Mouse (Mus musculus) gonadal fat pad, adult 2 months (tissue): ENCODE data around the gene Clock. TPM values are rescaled to one million over a fixed set of nuclear protein-coding genes. Genes with fewer than 3 reads are reported as not detected.

Experiments
- DNase-seq: peaks from one replicate; pipeline ENCODE4 v3.0.0-alpha.2; 2012; ENCODE audit warnings: low read depth
- polyA plus RNA-seq: library from polyadenylated mRNA; depleted of rRNA; stranded (reverse); fragments of >200 nt; gene quantifications from 2 replicates; pipeline ENCODE4 v1.2.3, GENCODE M21; 2012; rRNA removed

Gene Clock
- polyA plus RNA-seq, 1 experiment = 25.3 TPM

DNA sequence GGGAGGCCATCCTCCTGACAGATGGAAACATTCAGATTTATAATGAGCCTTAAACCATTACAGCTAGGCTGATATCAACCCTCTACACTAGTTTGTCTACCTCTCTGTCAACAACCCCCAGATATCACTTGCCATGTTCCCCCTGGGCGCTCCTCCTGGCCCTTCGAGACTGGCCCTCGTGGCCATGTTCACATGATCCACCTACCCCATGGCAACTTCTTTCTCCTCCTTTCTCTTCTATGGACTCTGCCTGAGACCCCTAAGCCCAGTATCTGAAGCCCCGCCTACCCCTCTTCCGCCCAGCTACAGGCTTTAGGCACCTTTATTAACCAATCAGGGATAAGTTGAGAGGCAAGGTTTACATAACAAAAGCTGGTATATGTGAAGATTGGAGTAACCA lies 124.8 kb downstream of the Clock start:
- no peak for DNase-seq

DNA sequence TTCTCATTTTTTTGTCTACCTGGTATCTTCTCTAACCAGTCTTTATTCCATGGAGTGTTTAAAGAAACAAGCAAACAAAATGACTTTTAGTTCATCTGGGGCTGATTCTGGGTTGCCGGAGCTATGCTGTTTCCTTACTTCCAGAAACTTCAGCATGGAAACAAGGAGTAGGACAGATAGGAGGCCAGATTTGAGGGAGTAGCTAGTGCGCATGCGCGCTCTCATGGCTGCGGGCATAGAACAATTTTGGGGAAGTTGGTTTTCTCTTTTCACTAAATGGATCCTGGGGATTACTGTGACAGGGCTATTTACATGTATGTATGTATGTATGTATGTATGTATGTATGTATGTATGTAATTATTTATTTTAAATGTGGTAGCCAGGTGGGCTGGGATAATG lies 125.4 kb downstream of the Clock start:
- DNase-seq = no peak

DNA sequence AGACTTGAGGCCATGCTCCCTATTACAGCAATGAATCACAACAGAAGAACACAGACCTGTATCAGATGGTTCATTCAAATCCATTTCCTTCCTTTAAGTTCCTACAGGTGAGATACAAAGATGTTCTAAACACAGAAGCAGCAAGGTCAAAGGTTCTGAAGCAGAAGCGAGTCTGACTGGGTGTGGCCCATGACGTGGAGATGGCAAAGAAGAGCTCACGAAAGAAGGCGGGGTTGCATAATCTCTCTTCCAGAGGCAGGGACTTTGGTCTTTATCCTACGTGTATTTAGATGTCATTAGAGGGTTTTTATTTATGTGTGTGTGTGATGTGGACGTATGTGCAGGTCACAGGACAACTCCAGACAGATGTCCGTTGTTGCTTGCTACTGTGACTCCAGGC lies 126.9 kb downstream of the Clock start:
- no peak for DNase-seq

DNA sequence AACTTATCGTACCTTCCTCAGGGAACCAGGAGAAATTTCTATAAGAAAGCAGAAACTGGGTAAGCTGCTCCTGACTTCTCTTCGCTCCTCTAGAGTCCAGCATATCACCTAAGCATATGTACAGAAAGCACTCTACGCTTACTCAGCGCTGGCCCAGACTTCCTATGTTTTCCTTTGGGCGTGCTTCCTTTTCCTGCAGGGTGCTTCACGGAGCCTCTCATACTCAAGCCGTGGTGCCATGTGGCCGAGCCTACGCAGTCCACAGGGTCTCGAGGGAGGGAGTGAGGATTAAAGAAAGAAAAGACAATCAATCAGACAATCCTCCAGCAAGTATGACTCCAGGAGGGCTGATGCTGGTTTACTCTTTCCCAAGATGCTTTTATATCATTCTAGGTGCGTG lies 127.8 kb downstream of the Clock start:
- no peak for DNase-seq

DNA sequence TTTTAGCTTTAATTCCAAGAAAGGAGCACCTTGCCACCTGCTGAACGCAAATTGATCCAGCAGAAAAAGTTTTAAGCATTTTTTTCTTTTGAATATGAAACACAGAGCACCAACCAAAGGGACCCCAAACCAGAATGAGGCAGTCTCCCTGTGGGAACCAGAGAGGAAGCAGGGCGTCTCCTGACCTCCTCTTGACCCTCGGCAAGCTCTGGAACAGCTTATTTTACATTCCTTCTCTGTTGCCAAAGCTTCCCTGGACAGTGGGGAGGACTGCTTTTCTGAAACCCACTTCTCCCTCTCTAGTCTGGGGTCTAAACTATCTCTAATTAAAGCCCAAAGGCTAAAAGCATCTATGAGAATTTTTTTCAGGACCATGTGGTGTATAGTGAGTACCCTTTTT lies 128.2 kb downstream of the Clock start:
- DNase-seq = no peak

- DNase-seq = no peak
Observed at GRCm38 (mm10) chr5:76175051-76175450, 129.5 kb downstream of the Clock start.

DNA sequence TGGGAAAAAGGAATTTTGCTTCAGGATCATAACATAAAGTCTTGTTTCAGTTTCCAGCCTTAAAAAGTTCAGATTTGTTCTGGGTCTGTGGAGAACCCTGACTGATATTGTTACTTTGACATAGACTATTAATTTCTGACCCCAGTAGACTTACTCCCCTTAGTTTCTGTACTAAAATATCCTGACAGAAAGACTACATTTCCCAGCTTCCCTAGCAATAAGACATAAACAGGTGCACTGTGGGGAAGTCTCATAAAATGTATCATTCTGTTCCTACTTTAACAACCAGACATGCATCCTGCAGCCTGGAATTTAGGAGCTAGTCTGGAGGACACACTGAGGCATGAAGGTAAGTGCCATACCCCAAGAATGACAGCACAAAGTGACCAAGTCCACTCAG lies 133.6 kb downstream of the Clock start:
- no peak for DNase-seq

DNA sequence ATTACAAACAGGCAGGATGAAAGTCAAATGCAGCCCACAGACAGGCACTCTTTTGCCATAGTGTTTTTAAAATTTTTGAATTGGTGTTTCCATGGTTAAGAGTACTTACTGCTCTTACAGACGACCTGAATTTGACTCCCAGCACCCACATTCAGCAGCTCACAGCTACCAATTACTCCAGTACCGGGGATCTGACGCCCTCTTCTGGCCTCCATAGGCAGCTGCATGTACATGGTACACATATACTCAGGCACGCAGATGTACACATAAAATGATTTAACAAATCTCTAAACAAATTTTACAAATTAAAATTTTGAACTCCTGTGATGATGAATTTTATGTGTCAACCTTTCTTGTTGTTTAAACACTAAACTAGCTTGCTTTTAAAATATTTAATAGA lies 134.1 kb downstream of the Clock start:
- no peak for DNase-seq

GRCm38 (mm10) chr5:76164827-76165226 lies 139.8 kb downstream of the Clock start:
- DNase-seq = no peak

GRCm38 (mm10) chr5:76163828-76164390 lies 140.7 kb downstream of the Clock start:
- no peak for DNase-seq

GRCm38 (mm10) chr5:76162926-76163325 lies 141.7 kb downstream of the Clock start:
- no peak for DNase-seq

- DNase-seq = no peak
Observed at GRCm38 (mm10) chr5:76161491-76161890, 143.1 kb downstream of the Clock start.

DNA sequence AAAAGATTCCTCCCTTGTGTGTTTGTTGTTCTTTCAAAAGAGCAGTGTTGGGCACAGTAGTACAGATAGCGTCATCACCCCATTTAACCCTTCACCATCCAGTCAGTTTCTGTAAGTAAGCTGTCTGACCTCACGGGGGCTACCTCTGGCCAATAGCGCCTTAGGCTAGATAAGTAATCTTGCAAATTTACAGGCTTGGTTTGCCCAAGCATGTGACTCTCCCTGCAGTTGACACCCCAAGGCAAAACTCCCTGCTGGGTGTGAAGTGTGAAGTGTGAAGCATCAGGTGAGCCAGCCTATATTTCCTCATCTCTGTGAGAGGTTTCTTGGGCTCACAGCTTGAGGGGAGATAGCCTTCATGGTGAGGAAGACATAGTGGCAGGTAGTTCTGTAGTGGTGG lies 144.5 kb downstream of the Clock start:
- DNase-seq = no peak

Other genes starting within 250 kb of the Clock start
- 48.7 and 52.0 TPM in 2 replicates for gene Srd5a3, start 164.5 kb downstream of the Clock start, polyA plus RNA-seq
- gene Tmem165, start 120.9 kb downstream of the Clock start, polyA plus RNA-seq = 50.2 and 51.2 TPM in 2 replicates
- 0.19 TPM in 1 of 2 replicates, not detected in the other for gene Pdcl2, start 26.4 kb upstream of the Clock start, polyA plus RNA-seq
- 0.14 and 0.27 TPM in 2 replicates for gene Nmu, start 59.0 kb upstream of the Clock start, polyA plus RNA-seq
- gene Gm7271, start 179.2 kb upstream of the Clock start, polyA plus RNA-seq = not detected in 2 replicates
- gene Exoc1, start 224.5 kb upstream of the Clock start, polyA plus RNA-seq = 31.4 and 35.0 TPM in 2 replicates